Mouse (Mus musculus) B cell, adult 67 days (primary cell): ENCODE data around the gene 9930022D16Rik. TPM values are rescaled to one million over a fixed set of nuclear protein-coding genes. Genes with fewer than 3 reads are reported as not detected.

Experiments
- total RNA-seq, 2 experiments: library from RNA; stranded (reverse); gene quantifications; 4 replicates each; pipeline ENCODE4 v1.2.4; 2023

9930022D16Rik gene
- total RNA-seq = under 1 TPM; 0.46 to 0.80 TPM

DNA sequence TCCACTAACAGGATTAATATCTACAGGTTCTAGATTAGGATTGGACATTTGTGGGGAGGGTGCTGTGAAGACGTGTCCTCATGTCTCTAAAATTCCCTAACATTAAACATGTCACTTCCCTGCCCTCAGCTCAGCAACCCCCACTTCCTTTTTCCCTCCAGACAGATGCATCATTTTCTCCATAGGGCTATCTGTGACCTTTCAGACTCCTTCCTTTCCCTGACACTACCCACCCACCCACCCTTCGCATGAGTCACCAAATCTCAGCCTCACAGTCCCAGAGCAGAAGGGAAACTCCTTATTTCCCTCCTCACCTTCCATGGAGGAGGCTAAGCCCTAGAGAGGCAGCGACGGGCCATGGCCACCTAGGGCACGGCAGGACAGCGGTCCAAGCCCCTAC is at the start of gene 9930022D16Rik:
TSS of gene 9930022D16Rik (plus strand) at position 301 of the 400 bp plus-strand sequence.

DNA sequence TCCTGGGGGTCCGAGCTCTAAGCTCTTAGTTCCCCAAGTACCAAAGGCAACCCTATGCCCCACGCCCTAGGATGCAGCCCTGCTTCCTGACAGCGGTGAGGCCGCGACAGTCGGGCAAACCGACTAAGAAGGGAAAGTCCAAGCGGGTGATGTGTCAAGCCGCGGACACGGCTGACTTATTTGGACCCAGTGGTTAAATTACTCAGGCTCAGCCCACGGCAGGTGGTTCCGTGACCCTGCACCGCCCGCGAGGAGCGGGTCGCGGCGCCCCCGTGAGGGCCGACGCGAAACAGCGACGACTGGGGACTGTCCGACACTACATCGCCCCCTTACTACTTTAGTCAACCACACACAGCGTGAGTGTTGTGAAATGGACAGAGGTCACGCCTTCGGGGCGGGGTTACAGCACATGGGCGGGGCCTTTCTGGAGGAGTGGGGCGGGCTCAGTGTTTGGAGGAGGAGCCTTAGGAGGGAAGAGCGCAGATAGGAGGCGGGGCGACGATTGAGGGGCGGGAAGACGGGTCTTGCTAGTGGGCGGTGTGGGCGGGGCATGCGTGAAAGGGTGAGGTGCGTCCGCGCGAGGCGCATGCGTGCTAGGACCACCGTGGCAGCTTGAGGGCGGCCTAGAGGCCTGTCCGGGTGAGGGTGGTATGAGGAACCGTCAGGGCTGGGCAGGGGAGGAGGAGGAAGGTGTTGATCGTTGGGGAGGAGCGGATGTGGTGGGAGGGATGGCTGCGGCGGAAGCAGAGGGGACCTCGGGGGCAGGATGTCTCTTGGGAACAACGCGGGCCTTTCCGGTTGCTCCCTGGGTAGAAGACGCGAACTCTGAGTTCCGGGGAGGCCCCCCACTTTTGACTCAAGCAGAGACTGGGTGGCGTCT is 11.9 kb downstream of the 9930022D16Rik start, which contains the start of gene Amz2:
TSS of gene Amz2 (plus strand) at position 555 of the 880 bp plus-strand sequence.

Other genes starting within 250 kb of the 9930022D16Rik start
- under 1 TPM; 0.15 to 0.64 TPM for gene Rgs9, start 115.8 kb upstream of the 9930022D16Rik start, total RNA-seq
- 100 to 1,000 TPM; 156 to 167 TPM for gene Gna13, start 51.1 kb upstream of the 9930022D16Rik start, total RNA-seq
- 10 to 100 TPM; 28.4 to 39.2 TPM for gene Amz2, start 12.0 kb downstream of the 9930022D16Rik start, total RNA-seq
- gene Arsg, start 59.5 kb downstream of the 9930022D16Rik start, total RNA-seq = 1 to 10 TPM; 3.8 to 7.0 TPM
- 10 to 100 TPM; 93.1 to 97.3 TPM for gene Slc16a6, start 59.7 kb downstream of the 9930022D16Rik start, total RNA-seq
- gene Wipi1, start 198.1 kb downstream of the 9930022D16Rik start, total RNA-seq = 1 to 10 TPM in 1 of 2 experiments, under 1 TPM in 1; 0.58 to 1.6 TPM
- 100 to 1,000 TPM; 234 to 294 TPM for gene Prkar1a, start 235.5 kb downstream of the 9930022D16Rik start, total RNA-seq